Mouse (Mus musculus): ENCODE results near the gene Exd2. TPM values are rescaled to one million over a fixed set of nuclear protein-coding genes. Genes with fewer than 3 reads are reported as not detected.
"Not testable (repeated sequence)": the region's sequence is repeated elsewhere in the genome, so short reads cannot be mapped to it uniquely, and the experiment has no call there.

Gene Exd2
- polyA plus RNA-seq, 1 experiment from 2014 or later: 31.2 TPM

DNA sequence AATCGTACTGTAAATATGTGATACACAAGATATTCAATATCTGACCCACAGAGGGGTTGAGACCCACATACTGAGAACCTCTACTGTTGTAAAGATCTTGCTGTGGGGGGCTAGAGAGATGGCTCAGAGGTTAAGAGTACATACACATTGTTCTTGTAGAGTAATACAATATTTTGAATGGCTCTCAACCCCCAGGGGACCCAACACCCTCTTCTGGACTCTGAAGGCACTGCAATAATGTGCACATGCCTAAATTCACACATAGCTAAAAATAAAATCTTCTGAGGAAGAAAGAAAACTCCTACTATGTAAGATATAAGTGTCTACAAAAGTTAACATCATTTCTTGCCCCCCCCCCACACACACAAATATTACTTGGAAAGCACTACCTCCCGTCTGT, 21.9 kb upstream of the Exd2 start:
- no peaks in the 10 kb centered on the region for H3K36me3 ChIP-seq (ENCODE audit: insufficient read depth, low read length)
- 0 out of 2 replicates have a peak, but pooled peaks cover 4% of the 10 kb centered on the region for H3K4me1 ChIP-seq (ENCODE audit: insufficient read depth, low read length)
- H3K27ac ChIP-seq (ENCODE audit: low read length): no peak overlapping the region
- no peak overlapping the region for H3K9ac ChIP-seq (replicated peaks; ENCODE audit: low read length)
- no peak for ATAC-seq (ENCODE audit: low FRiP score, low TSS enrichment)
- H3K4me3 ChIP-seq (ENCODE audit: low read length): no peak overlapping the region
- H3K9me3 ChIP-seq (ENCODE audit: low read length): no peaks in the 10 kb centered on the region
- 84% methylated on average over 2 of the region's 2 CpGs for WGBS
- H3K27me3 ChIP-seq (ENCODE audit: insufficient read depth, low read length): no peaks in the 10 kb centered on the region
- H3K4me2 ChIP-seq (replicated peaks; ENCODE audit: low read depth, low read length): no peak overlapping the region

DNA sequence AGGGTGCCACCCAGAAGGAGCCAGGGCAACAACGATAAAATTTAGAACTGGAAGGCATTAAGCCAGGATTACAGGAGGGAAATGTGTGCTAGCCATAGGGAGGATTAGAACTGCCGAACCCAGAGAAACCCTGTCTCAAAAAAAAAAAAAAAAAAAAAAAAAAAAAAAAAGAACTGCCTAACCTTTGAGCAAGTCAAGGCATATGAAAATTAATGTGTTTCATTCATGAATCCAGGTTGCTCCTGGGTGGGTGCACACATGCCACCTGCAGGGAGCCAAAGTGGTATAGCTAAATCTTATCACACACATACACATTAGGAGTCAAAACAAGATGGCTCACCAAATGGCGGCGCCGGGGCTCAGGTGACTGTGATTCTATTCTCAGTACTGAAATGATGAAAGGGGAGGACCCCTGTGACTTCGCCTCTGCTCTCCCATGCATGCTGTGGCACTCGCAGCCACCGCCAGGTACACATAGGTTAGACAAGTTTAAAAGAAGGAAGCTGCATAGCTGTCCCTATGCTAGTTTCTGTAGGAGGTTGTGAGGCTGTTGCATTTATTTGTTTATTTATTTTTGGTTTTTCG, 18.3 kb upstream of the Exd2 start:
- Histone ChIP-seq H3K27me3 (ENCODE audit: insufficient read depth, low read length) (no peaks in the 10 kb centered on the region), H3K27ac (ENCODE audit: low read length) (no peak overlapping the region), H3K4me3 (ENCODE audit: low read length) (no peak overlapping the region), H3K9ac (replicated peaks; ENCODE audit: low read length) (no peak overlapping the region), H3K4me2 (replicated peaks; ENCODE audit: low read depth, low read length) (no peak overlapping the region), H3K4me1 (ENCODE audit: insufficient read depth, low read length) (no peaks in the 10 kb centered on the region), H3K9me3 (ENCODE audit: low read length) (no peaks in the 10 kb centered on the region), H3K36me3 (ENCODE audit: insufficient read depth, low read length) (no peaks in the 10 kb centered on the region)
- 79% methylated on average over 9 of the region's 9 CpGs for WGBS
- ATAC-seq (ENCODE audit: low FRiP score, low TSS enrichment): no peak

DNA sequence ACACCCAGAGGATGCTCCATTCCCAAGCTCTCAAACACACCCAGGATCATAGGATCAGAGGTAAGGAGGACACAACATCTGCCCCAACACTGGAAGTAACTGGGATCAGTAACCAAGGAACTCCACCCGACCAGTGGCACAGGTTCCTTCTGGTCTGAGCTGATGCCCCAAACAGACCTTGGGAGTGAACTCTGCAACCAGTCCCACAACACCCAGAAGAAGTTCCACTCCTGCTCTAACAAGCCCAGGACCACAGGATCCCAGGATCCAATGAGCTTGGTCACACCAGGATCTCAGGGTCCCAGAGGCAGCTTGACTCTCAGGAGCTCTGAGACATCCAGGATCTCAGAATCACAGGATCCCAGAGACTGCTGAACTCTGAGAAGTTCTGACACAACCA, 9.4 kb upstream of the Exd2 start:
- no peak for ATAC-seq (ENCODE audit: low FRiP score, low TSS enrichment)
- H3K4me1 ChIP-seq (ENCODE audit: insufficient read depth, low read length): no peaks in the 10 kb centered on the region
- H3K27me3 ChIP-seq (ENCODE audit: insufficient read depth, low read length): no peaks in the 10 kb centered on the region
- no peaks in the 10 kb centered on the region for H3K9me3 ChIP-seq (ENCODE audit: low read length)
- no peak overlapping the region for H3K4me2 ChIP-seq (replicated peaks; ENCODE audit: low read depth, low read length)
- H3K27ac ChIP-seq (ENCODE audit: low read length): no peak overlapping the region
- H3K36me3 ChIP-seq (ENCODE audit: insufficient read depth, low read length): no peaks in the 10 kb centered on the region
- H3K4me3 ChIP-seq (ENCODE audit: low read length): no peak overlapping the region
- no peak overlapping the region for H3K9ac ChIP-seq (replicated peaks; ENCODE audit: low read length)
- 90% methylated on average over 1 of the region's 1 CpGs for WGBS

DNA sequence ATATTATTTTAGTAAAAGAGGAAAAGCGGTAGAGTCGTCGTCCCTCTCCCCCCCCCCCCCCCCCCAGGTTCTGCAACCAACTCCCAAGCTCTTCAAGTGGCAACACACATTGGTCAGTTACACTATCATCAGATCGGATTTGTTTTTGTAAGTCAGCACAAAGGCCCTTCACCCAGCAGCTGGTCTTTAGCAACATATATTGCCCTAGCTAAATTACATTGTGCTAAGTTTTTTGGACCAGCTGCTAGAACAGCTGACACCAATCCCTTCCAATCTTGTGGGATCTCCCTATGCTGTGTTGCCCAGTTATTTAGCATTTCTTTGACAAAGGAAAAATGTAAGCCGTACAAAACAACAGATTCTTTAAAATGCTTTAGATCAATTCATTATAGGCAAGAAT, 4.9 kb upstream of the Exd2 start:
- H3K9ac ChIP-seq (replicated peaks; ENCODE audit: low read length): no peak overlapping the region
- H3K27ac ChIP-seq (ENCODE audit: low read length): no peak overlapping the region
- no peaks in the 10 kb centered on the region for H3K4me1 ChIP-seq (ENCODE audit: insufficient read depth, low read length)
- H3K4me3 ChIP-seq (ENCODE audit: low read length): no peak overlapping the region
- H3K36me3 ChIP-seq (ENCODE audit: insufficient read depth, low read length): no peaks in the 10 kb centered on the region
- no peak overlapping the region for H3K4me2 ChIP-seq (replicated peaks; ENCODE audit: low read depth, low read length)
- H3K27me3 ChIP-seq (ENCODE audit: insufficient read depth, low read length): no peaks in the 10 kb centered on the region
- no peak for ATAC-seq (ENCODE audit: low FRiP score, low TSS enrichment)
- no peaks in the 10 kb centered on the region for H3K9me3 ChIP-seq (ENCODE audit: low read length)
- WGBS: 60% methylated on average over 5 of the region's 5 CpGs

DNA sequence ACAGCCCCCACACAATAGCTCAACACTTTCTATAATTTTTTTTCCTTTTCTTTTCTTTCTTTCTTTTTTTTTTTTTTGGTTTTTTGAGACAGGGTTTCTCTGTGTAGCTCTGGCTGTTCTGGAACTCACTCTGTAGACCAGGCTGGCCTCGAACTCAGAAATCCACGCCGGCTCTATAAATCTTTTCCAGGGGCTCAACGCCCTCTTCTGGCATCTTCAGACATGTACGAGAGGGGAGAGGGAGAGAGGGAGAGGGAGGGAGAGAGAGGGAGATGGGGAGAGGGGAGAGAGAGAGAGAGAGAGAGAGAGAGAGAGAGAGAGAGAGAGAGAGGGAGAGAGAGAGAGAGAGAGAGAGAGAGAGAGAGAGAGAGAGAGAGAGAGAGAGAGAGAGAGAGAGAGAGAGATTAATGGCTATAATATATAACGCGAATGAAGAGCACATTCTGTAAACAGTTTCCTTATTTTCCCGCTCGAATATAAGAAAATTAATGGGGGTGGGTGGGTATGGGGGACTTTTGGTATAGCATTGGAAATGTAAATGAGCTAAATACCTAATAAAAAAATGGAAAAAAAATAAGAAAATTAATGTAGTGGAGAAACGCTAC, 501 bp upstream of the Exd2 start:
- H3K36me3 ChIP-seq (ENCODE audit: insufficient read depth, low read length); ATAC-seq (ENCODE audit: low FRiP score, low TSS enrichment); H3K9me3 ChIP-seq (ENCODE audit: low read length); H3K4me1 ChIP-seq (ENCODE audit: insufficient read depth, low read length); H3K27me3 ChIP-seq (ENCODE audit: insufficient read depth, low read length): not testable (repeated sequence)
- peak overlapping the region; percentile 70 for H3K4me3 ChIP-seq (ENCODE audit: low read length)
- H3K9ac ChIP-seq (replicated peaks; ENCODE audit: low read length): peak overlapping the region; percentile 67
- WGBS: 7% methylated on average over 10 of the region's 10 CpGs
- H3K4me2 ChIP-seq (replicated peaks; ENCODE audit: low read depth, low read length): peak overlapping the region; percentile 60
- peak overlapping the region; percentile 78; the same call in 1 of the 2 replicates for H3K27ac ChIP-seq (ENCODE audit: low read length)

DNA sequence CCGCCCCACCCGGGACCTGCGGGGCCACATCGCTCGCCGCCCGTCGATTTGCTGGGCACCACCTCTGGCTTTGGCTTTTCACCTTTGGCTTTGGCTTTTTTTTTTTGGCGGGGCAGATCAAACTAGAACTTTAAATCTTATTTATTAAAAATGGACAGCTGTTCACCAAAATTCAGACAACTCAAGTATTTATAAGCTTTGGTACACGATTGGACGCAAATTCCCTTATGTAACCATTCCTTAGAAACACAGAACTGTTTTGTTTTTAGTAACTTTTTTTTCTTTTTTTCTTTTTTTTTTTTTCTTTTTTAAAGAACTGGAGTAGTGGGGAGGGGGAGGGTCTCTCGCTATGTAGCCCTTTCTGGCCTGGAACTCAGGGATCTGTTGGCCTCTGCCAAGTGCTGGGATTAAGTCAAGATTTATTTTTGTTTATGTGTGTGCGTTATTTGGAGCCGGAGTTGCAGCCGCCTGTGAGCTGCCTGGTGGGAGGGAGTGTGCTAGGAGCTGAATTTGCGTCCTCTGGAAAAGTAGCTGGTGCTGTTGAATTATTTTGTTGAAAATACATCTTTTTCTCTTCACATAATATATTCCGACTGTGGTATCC, 873 bp downstream of the Exd2 start:
- H3K27ac ChIP-seq (ENCODE audit: low read length): peak overlapping the region; percentile 78
- no peaks in the 10 kb centered on the region for H3K36me3 ChIP-seq (ENCODE audit: insufficient read depth, low read length)
- peak overlapping the region; percentile 60 for H3K4me2 ChIP-seq (replicated peaks; ENCODE audit: low read depth, low read length)
- no peak for ATAC-seq (ENCODE audit: low FRiP score, low TSS enrichment)
- H3K27me3 ChIP-seq (ENCODE audit: insufficient read depth, low read length): no peaks in the 10 kb centered on the region
- H3K9ac ChIP-seq (replicated peaks; ENCODE audit: low read length): peak overlapping the region; percentile 67
- no peaks in the 10 kb centered on the region for H3K9me3 ChIP-seq (ENCODE audit: low read length)
- peak overlapping the region; percentile 70 for H3K4me3 ChIP-seq (ENCODE audit: low read length)
- 4% methylated on average over 17 of the region's 17 CpGs for WGBS
- peaks cover 7% of the 10 kb centered on the region; the same call in 1 of the 2 replicates for H3K4me1 ChIP-seq (ENCODE audit: insufficient read depth, low read length)

DNA sequence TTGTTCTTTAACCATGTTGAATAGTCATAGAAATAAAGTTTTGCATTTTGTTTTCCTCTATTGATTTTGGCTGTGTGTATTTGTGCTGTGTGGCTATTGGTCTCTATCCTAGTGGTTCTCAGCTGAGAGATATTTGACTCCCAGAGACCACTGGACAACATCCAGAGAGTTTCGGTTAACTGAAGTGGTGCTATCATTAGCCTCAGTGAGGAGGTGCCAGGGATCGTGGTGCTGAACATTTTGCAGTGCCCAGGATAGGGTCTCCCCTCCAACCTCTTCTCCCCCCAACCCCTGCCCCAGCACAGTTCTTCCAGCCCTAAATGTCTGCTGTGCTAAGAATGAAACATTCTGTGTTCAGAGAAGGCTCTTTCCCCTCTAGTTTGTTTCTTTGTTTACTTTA, 7.3 kb downstream of the Exd2 start:
- Histone ChIP-seq H3K4me2 (replicated peaks; ENCODE audit: low read depth, low read length) (no peak overlapping the region), H3K27ac (ENCODE audit: low read length) (no peak overlapping the region), H3K4me1 (ENCODE audit: insufficient read depth, low read length) (no peaks in the 10 kb centered on the region), H3K9ac (replicated peaks; ENCODE audit: low read length) (no peak overlapping the region), H3K9me3 (ENCODE audit: low read length) (no peaks in the 10 kb centered on the region), H3K36me3 (ENCODE audit: insufficient read depth, low read length) (no peaks in the 10 kb centered on the region), H3K4me3 (ENCODE audit: low read length) (no peak overlapping the region), H3K27me3 (ENCODE audit: insufficient read depth, low read length) (no peaks in the 10 kb centered on the region)
- no peak for ATAC-seq (ENCODE audit: low FRiP score, low TSS enrichment)
- 77% methylated on average over 2 of the region's 2 CpGs for WGBS

DNA sequence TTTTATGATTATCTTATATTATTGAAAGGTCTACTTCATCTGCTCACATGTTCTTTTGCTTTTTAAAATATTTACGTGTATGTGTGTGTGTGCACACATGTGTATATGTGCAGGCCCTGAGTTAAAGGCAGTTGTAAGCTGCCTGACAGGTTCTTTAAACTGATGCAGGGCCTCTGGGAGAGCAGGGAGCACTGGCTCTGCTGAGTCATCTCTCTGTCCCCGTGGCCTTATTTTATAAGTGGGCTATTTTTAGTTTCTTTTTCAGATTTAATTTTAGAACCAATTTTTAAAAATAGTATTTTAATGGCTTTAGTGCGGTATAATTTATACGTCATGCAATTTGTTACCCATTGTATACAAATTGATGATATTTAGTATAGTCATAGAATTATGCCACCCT, 9.0 kb downstream of the Exd2 start:
- H3K36me3 ChIP-seq (ENCODE audit: insufficient read depth, low read length): 0 out of 2 replicates have a peak, but pooled peaks cover 3% of the 10 kb centered on the region
- no peak overlapping the region for H3K4me2 ChIP-seq (replicated peaks; ENCODE audit: low read depth, low read length)
- WGBS: 72% methylated on average over 4 of the region's 4 CpGs
- no peak for ATAC-seq (ENCODE audit: low FRiP score, low TSS enrichment)
- no peak overlapping the region for H3K4me3 ChIP-seq (ENCODE audit: low read length)
- no peaks in the 10 kb centered on the region for H3K27me3 ChIP-seq (ENCODE audit: insufficient read depth, low read length)
- no peaks in the 10 kb centered on the region for H3K4me1 ChIP-seq (ENCODE audit: insufficient read depth, low read length)
- H3K9ac ChIP-seq (replicated peaks; ENCODE audit: low read length): no peak overlapping the region
- H3K9me3 ChIP-seq (ENCODE audit: low read length): no peaks in the 10 kb centered on the region
- H3K27ac ChIP-seq (ENCODE audit: low read length): no peak overlapping the region

DNA sequence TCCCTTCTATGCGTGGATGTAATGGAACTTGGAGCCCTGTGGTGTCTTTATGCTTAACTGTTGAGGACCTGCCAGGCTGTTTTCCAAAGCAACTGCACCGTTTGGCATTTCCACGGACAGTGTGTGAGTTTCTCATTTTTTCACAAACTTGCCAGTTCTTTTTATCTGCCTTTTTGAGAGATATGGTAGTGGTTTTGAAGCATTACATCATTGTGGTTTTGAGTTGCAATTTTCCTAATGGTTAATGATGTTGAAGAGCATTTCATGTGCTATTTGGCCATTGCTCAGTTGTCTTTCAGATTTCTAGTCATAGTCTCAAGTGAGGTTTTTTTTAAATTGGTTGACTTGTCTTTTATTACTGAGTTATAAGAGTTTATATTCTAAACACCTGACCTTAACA, 10.8 kb downstream of the Exd2 start:
- no peak overlapping the region for H3K27ac ChIP-seq (ENCODE audit: low read length)
- no peaks in the 10 kb centered on the region for H3K27me3 ChIP-seq (ENCODE audit: insufficient read depth, low read length)
- no peak overlapping the region for H3K4me2 ChIP-seq (replicated peaks; ENCODE audit: low read depth, low read length)
- ATAC-seq (ENCODE audit: low FRiP score, low TSS enrichment): no peak
- H3K4me3 ChIP-seq (ENCODE audit: low read length): no peak overlapping the region
- H3K36me3 ChIP-seq (ENCODE audit: insufficient read depth, low read length): 0 out of 2 replicates have a peak, but pooled peaks cover 3% of the 10 kb centered on the region
- H3K9ac ChIP-seq (replicated peaks; ENCODE audit: low read length): no peak overlapping the region
- H3K4me1 ChIP-seq (ENCODE audit: insufficient read depth, low read length): no peaks in the 10 kb centered on the region
- 84% methylated on average over 3 of the region's 3 CpGs for WGBS
- no peaks in the 10 kb centered on the region for H3K9me3 ChIP-seq (ENCODE audit: low read length)

DNA sequence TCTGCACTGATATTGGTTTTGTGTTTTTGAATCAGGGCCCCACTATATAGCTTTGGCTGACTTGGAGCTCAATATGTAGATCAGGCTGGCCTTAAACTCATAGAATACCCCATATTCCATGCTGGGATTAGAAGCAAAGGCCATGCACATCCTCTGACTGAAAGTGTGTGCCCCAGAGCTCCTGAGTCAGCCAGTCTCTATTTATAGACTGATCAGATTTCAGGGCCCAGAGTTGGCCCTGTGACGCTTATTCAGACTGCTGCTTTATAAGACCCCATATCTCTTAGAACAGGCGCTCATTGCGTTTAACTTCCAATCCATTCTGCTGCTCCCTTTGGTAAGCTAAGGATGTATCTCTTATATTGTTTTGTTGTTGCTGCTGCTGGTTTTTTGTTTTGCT, 17.1 kb downstream of the Exd2 start:
- ATAC-seq (ENCODE audit: low FRiP score, low TSS enrichment): no peak
- Histone ChIP-seq H3K4me3 (ENCODE audit: low read length) (no peak overlapping the region), H3K9me3 (ENCODE audit: low read length) (no peaks in the 10 kb centered on the region), H3K36me3 (ENCODE audit: insufficient read depth, low read length) (0 out of 2 replicates have a peak, but pooled peaks cover 5% of the 10 kb centered on the region), H3K27ac (ENCODE audit: low read length) (no peak overlapping the region), H3K9ac (replicated peaks; ENCODE audit: low read length) (no peak overlapping the region), H3K4me2 (replicated peaks; ENCODE audit: low read depth, low read length) (no peak overlapping the region), H3K4me1 (ENCODE audit: insufficient read depth, low read length) (no peaks in the 10 kb centered on the region), H3K27me3 (ENCODE audit: insufficient read depth, low read length) (no peaks in the 10 kb centered on the region)
- WGBS: 83% methylated on average over 3 of the region's 3 CpGs

All from kidney, embryonic 16.5 days (tissue).